Mouse (Mus musculus) limb, embryonic 14.5 days (tissue): Measurements from ENCODE around the gene Fut2. TPM values are rescaled to one million over a fixed set of nuclear protein-coding genes. Genes with fewer than 3 reads are reported as not detected.

Experiments used
- ATAC-seq: fragments of 200-750 bp; cut with Nextera tagmentation; 2 replicates; pipeline ENCODE4 v1.8.0; 2017; ENCODE audit warnings: low read depth, moderate number of reproducible peaks, moderate TSS enrichment; ENCODE audit not compliant: low FRiP score
- DNase-seq: peaks from one replicate; pipeline ENCODE4 v3.0.0-alpha.2; 2015; ENCODE audit warnings: low spot score
- H3K27ac ChIP-seq: fragments of 300-500 bp; sonication (generic); replicated peaks from 2 replicates; pipeline ENCODE4 v1.5.1; 2014; ENCODE audit warnings: low read depth, mild to moderate bottlenecking, low read length, moderate library complexity, mixed read lengths
- H3K27me3 ChIP-seq: fragments of 300-500 bp; sonication (generic); 2 replicates; pipeline ENCODE4 v1.6.1; 2014; ENCODE audit warnings: low read length, mixed read lengths; ENCODE audit not compliant: control insufficient read depth, insufficient read depth
- H3K36me3 ChIP-seq: fragments of 300-500 bp; sonication (generic); 2 replicates; pipeline ENCODE4 v1.6.1; 2014; ENCODE audit warnings: mild to moderate bottlenecking, low read length, moderate library complexity, mixed read lengths; ENCODE audit not compliant: control insufficient read depth, insufficient read depth
- H3K4me1 ChIP-seq: fragments of 300-500 bp; sonication (generic); 2 replicates; pipeline ENCODE4 v1.6.1; 2014; ENCODE audit warnings: antibody characterized with exemption, low read length, mixed read lengths; ENCODE audit not compliant: control insufficient read depth, insufficient read depth
- H3K4me2 ChIP-seq: fragments of 300-500 bp; sonication (generic); replicated peaks from 2 replicates; pipeline ENCODE4 v1.6.1; 2014; ENCODE audit warnings: low read depth, mild to moderate bottlenecking, low read length, moderate library complexity; ENCODE audit not compliant: severe bottlenecking
- H3K4me3 ChIP-seq: fragments of 300-500 bp; sonication (generic); replicated peaks from 2 replicates; pipeline ENCODE4 v1.5.1; 2014; ENCODE audit warnings: low read length
- H3K9ac ChIP-seq: fragments of 300-500 bp; sonication (generic); 2 replicates; pipeline ENCODE4 v1.6.1; 2014; ENCODE audit warnings: mild to moderate bottlenecking, low read depth, low read length, moderate library complexity; ENCODE audit not compliant: severe bottlenecking
- H3K9me3 ChIP-seq: fragments of 300-500 bp; sonication (generic); 2 replicates; pipeline ENCODE4 v1.6.1; 2016; ENCODE audit warnings: low read length; ENCODE audit not compliant: control insufficient read depth
- POLR2A ChIP-seq: fragments of 200-500 bp; IDR thresholded peaks from 2 replicates; pipeline ENCODE4 v1.8.0; 2012; ENCODE audit warnings: inconsistent platforms, mild to moderate bottlenecking, moderate library complexity, borderline replicate concordance; ENCODE audit not compliant: insufficient read depth, insufficient read length; ENCODE audit errors: extremely low read depth
- WGBS: fragments of 180-500 bp; shearing (Covaris S2); extraction: QIAGEN DNeasy Blood & Tissue Kit; methylation state at CpG from one replicate; pipeline ENCODE4 v1.1.7; 2014; 5-methylcytosine and 5-hydroxymethylcytosine counted together
- polyA plus RNA-seq, 2 experiments: library from polyadenylated mRNA; depleted of rRNA in 1 of 2; stranded (reverse) in 1 of 2; unstranded in 1 of 2; fragments of >200 nt; fragmentation: Nextera tagmentation in 1 of 2; extraction: Ambion mirVana in 1 of 2; gene quantifications; 2 replicates each; pipeline versions ENCODE4 v1.2.1 to v1.2.3; 2012 to 2014

The Fut2 gene
- polyA plus RNA-seq, 2 experiments, result 1.4 to 2.9 TPM

- Histone ChIP-seq H3K36me3 (no peaks in the 10 kb centered on the region), H3K9me3 (no peaks in the 10 kb centered on the region), H3K4me3 (no peak overlapping the region), H3K27me3 (no peaks in the 10 kb centered on the region), H3K4me2 (no peak overlapping the region), H3K27ac (no peak overlapping the region), H3K9ac (no peak overlapping the region), H3K4me1 (0 out of 2 replicates have a peak, but pooled peaks cover 4% of the 10 kb centered on the region)
- no peak for ATAC-seq
- no peak for DNase-seq
- no peak for TF ChIP-seq POLR2A
- WGBS, result 76% methylated on average over 8 of the region's 8 CpGs
Measured at GRCm38 (mm10) chr7:45649351-45649750, 16.8 kb downstream of the Fut2 start.

DNA sequence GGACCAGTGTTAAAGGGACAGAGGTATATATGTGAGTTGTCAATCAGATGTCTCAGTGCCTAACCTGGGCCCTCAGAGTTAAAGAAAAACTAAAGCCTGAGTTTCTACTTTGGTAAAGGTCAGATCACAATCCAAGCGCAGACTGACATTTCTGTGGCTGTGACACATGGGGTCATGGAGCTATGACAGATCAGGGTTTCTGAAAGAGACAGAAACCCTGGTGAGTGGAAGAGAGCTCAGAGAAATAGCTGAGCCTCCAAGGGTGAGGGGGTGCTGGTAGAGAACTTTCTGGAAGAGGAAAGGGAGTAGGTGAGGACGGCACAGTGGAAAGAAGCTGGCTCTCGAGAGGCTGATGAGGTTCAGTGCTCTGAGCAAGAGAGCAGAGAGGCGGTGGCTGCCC lies 19.5 kb downstream of the Fut2 start:
- peaks cover 18% of the 10 kb centered on the region for H3K4me1 ChIP-seq
- 82% methylated on average over 4 of the region's 4 CpGs for WGBS
- no peak overlapping the region for H3K4me2 ChIP-seq
- no peak overlapping the region for H3K9ac ChIP-seq
- H3K4me3 ChIP-seq, result no peak overlapping the region
- H3K27ac ChIP-seq, result no peak overlapping the region
- DNase-seq, result no peak
- no peaks in the 10 kb centered on the region for H3K9me3 ChIP-seq
- no peak for ATAC-seq
- H3K36me3 ChIP-seq, result no peaks in the 10 kb centered on the region
- TF ChIP-seq POLR2A, result no peak
- H3K27me3 ChIP-seq, result no peaks in the 10 kb centered on the region

DNA sequence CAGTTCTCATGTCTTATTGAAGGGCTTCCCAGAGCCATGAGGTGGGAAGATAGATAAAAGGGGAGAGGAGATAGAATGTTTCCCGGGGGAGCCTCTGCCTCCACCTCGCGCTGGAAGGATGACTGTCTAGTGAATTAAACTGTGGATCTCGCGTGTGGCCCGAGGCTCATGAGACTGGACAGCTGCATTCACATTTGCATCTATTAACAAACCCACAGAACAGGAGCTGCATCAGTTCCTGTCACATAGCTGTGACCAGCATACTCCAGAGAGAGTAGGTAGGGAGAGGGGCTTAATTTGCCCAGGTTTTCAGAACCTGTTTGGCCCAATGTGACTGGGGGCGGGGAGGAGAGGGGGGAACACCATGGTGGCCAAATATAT lies 20.6 kb downstream of the Fut2 start:
- H3K4me3 ChIP-seq, result no peak overlapping the region
- no peak overlapping the region for H3K9ac ChIP-seq
- H3K9me3 ChIP-seq, result no peaks in the 10 kb centered on the region
- no peak overlapping the region for H3K4me2 ChIP-seq
- H3K27me3 ChIP-seq, result no peaks in the 10 kb centered on the region
- WGBS, result 81% methylated on average over 7 of the region's 7 CpGs
- ATAC-seq (no peak), DNase-seq (no peak)
- peaks cover 28% of the 10 kb centered on the region for H3K4me1 ChIP-seq
- no peaks in the 10 kb centered on the region for H3K36me3 ChIP-seq
- TF ChIP-seq POLR2A, result no peak
- no peak overlapping the region for H3K27ac ChIP-seq

- Histone ChIP-seq H3K4me2 (peak overlapping the region; percentile 77; the same call in 1 of the 2 replicates), H3K9me3 (no peaks in the 10 kb centered on the region), H3K27ac (no peak overlapping the region), H3K4me1 (peaks cover 28% of the 10 kb centered on the region), H3K9ac (no peak overlapping the region), H3K4me3 (0 out of 2 replicates have a peak overlapping the region, but pooled peaks have one; percentile 43), H3K27me3 (no peaks in the 10 kb centered on the region), H3K36me3 (no peaks in the 10 kb centered on the region)
- 68% methylated on average over 6 of the region's 6 CpGs for WGBS
- no peak for TF ChIP-seq POLR2A
- DNase-seq (no peak), ATAC-seq (no peak)
Measured at GRCm38 (mm10) chr7:45644872-45645590, 21.2 kb downstream of the Fut2 start.

DNA sequence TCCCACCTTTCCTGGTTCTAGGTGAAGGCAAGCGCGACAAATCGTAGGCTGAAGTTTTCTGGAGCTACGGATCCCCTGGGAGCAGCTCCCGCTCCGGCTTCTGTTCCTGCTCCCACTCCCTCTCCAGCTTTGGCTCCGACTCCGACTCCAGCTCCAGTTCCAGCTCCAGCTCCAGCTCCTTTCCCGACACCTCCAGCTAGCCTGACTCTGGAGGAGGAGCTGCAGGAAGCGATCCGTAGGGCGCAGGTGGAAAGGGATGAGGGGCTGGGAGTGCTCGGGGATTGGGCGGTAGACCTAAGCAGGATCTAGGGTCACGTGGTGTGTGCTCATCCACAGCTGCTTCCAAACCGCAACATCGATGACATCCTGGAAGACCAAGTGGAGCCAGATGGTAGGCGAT lies 22.0 kb downstream of the Fut2 start:
- DNase-seq (peak; percentile 63), ATAC-seq (peak; percentile 10)
- no peak for TF ChIP-seq POLR2A
- Histone ChIP-seq H3K4me2 (peak overlapping the region; percentile 77), H3K4me3 (peak overlapping the region; percentile 43), H3K4me1 (peaks cover 28% of the 10 kb centered on the region), H3K27ac (peak overlapping the region; percentile 35), H3K36me3 (no peaks in the 10 kb centered on the region), H3K9me3 (no peaks in the 10 kb centered on the region), H3K27me3 (no peaks in the 10 kb centered on the region), H3K9ac (peak overlapping the region; percentile 26; the same call in 1 of the 2 replicates)
- 3% methylated on average over 18 of the region's 18 CpGs for WGBS
